24 mouse cellular contexts compared by ENCODE assay signal in the genomic region with DNA sequence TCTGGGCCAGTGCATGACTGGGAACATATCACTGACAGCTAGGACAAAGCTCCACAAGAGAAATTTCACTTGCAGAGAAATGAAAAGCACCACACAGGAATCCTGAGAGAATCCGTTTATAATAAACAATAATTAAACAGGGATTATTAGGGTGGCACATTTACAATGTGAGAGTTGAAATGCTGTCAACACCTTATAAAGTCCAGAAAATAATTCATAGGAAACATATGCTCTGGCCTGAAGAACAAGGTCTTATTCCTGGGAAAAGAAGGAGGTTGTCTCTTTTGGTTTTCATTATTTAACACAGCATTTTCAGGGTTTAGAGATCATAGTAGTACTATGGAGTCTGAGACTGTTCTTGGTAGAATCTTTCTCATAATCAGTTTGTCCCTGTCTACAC.
"Had no signal": no experiment of that assay in that cellular context is flagged by ENCODE, and none has a peak within 500 bp of the region (broad histone marks: within the 10 kb centered on the region; RNA-seq: fewer than 3 reads in every experiment).

No protein-coding gene starts in this region.

- H3K4me1 ChIP-seq: heart, embryonic 10.5 days; heart, embryonic 12.5 days; hindbrain, embryonic 10.5 days; hindbrain, embryonic 12.5 days; kidney, embryonic 15.5 days; limb, embryonic 12.5 days; limb, embryonic 15.5 days; liver, embryonic 12.5 days had no signal

- H3K27ac ChIP-seq: heart, embryonic 10.5 days; hindbrain, embryonic 10.5 days; hindbrain, embryonic 12.5 days; hindbrain, embryonic 14.5 days; kidney, embryonic 15.5 days; kidney, postnatal 0 days; left cerebral cortex, adult 2 months; limb, embryonic 12.5 days; limb, embryonic 15.5 days; liver, embryonic 12.5 days; liver, embryonic 14.5 days had no signal

- H3K36me3 ChIP-seq: heart, embryonic 10.5 days; heart, embryonic 12.5 days; hindbrain, embryonic 10.5 days; hindbrain, embryonic 12.5 days; kidney, embryonic 15.5 days; limb, embryonic 12.5 days; limb, embryonic 15.5 days; liver, embryonic 12.5 days had no signal

- ATAC-seq: hindbrain, embryonic 16.5 days; intestine, embryonic 16.5 days; liver, embryonic 12.5 days had no signal

- H3K4me3 ChIP-seq: heart, embryonic 10.5 days; heart, embryonic 12.5 days; hindbrain, embryonic 10.5 days; hindbrain, embryonic 12.5 days; kidney, embryonic 15.5 days; left cerebral cortex, adult 2 months; limb, embryonic 12.5 days; limb, embryonic 15.5 days; liver, embryonic 12.5 days had no signal

- H3K9me3 ChIP-seq: heart, embryonic 10.5 days; heart, embryonic 12.5 days; hindbrain, embryonic 10.5 days; hindbrain, embryonic 12.5 days; kidney, embryonic 15.5 days; limb, embryonic 12.5 days; limb, embryonic 15.5 days; liver, embryonic 12.5 days had no signal

- H3K4me2 ChIP-seq: heart, embryonic 12.5 days; hindbrain, embryonic 12.5 days; hindbrain, embryonic 14.5 days; kidney, embryonic 15.5 days; limb, embryonic 12.5 days; limb, embryonic 15.5 days; liver, embryonic 12.5 days had no signal

- DNase-seq: gastrocnemius, postnatal 10 days; gastrocnemius, postnatal 25 days; heart, adult 18-20 months; heart, postnatal 10 days; heart, postnatal 4 days; kidney, adult 11 months; kidney, adult 2 months; kidney, adult 9 months; kidney, postnatal 14 days; kidney, postnatal 36 days had no signal

- H3K27me3 ChIP-seq: heart, embryonic 12.5 days; hindbrain, embryonic 12.5 days; kidney, embryonic 15.5 days; limb, embryonic 15.5 days; liver, embryonic 12.5 days had no signal

- H3K9ac ChIP-seq: heart, embryonic 12.5 days; hindbrain, embryonic 12.5 days; hindbrain, embryonic 14.5 days; kidney, embryonic 15.5 days; limb, embryonic 12.5 days; limb, embryonic 15.5 days; liver, embryonic 12.5 days; liver, embryonic 14.5 days had no signal
